Mouse (Mus musculus) heart, embryonic 12.5 days (tissue): ENCODE results near the gene Gm36864. TPM values are rescaled to one million over a fixed set of nuclear protein-coding genes. Genes with fewer than 3 reads are reported as not detected.

Experiments
- ATAC-seq: fragments of 200-750 bp; cut with Nextera tagmentation; 2 replicates; pipeline ENCODE4 v1.8.0; 2017; ENCODE audit warnings: moderate TSS enrichment, moderate library complexity; ENCODE audit not compliant: insufficient number of reproducible peaks, low FRiP score
- H3K27ac ChIP-seq: fragments of 300-500 bp; sonication (generic); 2 replicates; pipeline ENCODE4 v1.5.1; 2016; ENCODE audit warnings: mild to moderate bottlenecking, moderate library complexity; ENCODE audit not compliant: poor library complexity, severe bottlenecking
- H3K27me3 ChIP-seq: fragments of 300-500 bp; sonication (generic); replicated peaks from 2 replicates; pipeline ENCODE4 v1.6.1; 2016; ENCODE audit warnings: mild to moderate bottlenecking, moderate library complexity
- H3K36me3 ChIP-seq: fragments of 300-500 bp; sonication (generic); 2 replicates; pipeline ENCODE4 v1.6.1; 2016; ENCODE audit warnings: mild to moderate bottlenecking, moderate library complexity
- H3K4me1 ChIP-seq: fragments of 300-500 bp; sonication (generic); replicated peaks from 2 replicates; pipeline ENCODE4 v1.6.1; 2016; ENCODE audit warnings: mild to moderate bottlenecking
- H3K4me2 ChIP-seq: fragments of 300-500 bp; sonication (generic); 2 replicates; pipeline ENCODE4 v1.6.1; 2016; ENCODE audit warnings: mild to moderate bottlenecking, moderate library complexity
- H3K4me3 ChIP-seq: fragments of 300-500 bp; sonication (generic); 2 replicates; pipeline ENCODE4 v1.5.1; 2016; ENCODE audit warnings: mild to moderate bottlenecking
- H3K9ac ChIP-seq: fragments of 300-500 bp; sonication (generic); 2 replicates; pipeline ENCODE4 v1.6.1; 2016; ENCODE audit warnings: mild to moderate bottlenecking, moderate library complexity
- H3K9me3 ChIP-seq: fragments of 300-500 bp; sonication (generic); replicated peaks from 2 replicates; pipeline ENCODE4 v1.6.1; 2016; ENCODE audit warnings: mild to moderate bottlenecking, moderate library complexity
- WGBS: fragments of 180-500 bp; shearing (Covaris S2); methylation state at CpG from one replicate; pipeline ENCODE4 v1.1.7; 2016; 5-methylcytosine and 5-hydroxymethylcytosine counted together
- polyA plus RNA-seq: library from polyadenylated mRNA; unstranded; fragments of >200 nt; fragmentation: Nextera tagmentation; extraction: Ambion mirVana; gene quantifications from 2 replicates; pipeline ENCODE4 v1.2.1, GENCODE M21; 2016

Gene Gm36864
- polyA plus RNA-seq, 1 experiment from 2014 or later = not detected

- Histone ChIP-seq H3K9me3 (no peaks in the 10 kb centered on the region), H3K4me2 (no peak overlapping the region), H3K36me3 (no peaks in the 10 kb centered on the region), H3K4me1 (0 out of 2 replicates have a peak, but pooled peaks cover 3% of the 10 kb centered on the region), H3K9ac (no peak overlapping the region), H3K27me3 (peaks cover 44% of the 10 kb centered on the region), H3K4me3 (no peak overlapping the region), H3K27ac (no peak overlapping the region)
- ATAC-seq = no peak
- 63% methylated on average over 6 of the region's 6 CpGs for WGBS
Measured at GRCm38 (mm10) chr7:44260410-44260809, 24.4 kb downstream of the Gm36864 start.

- Histone ChIP-seq H3K9ac (no peak within 1 kb of the TSS), H3K4me3 (no peak within 1 kb of the TSS), H3K36me3 (no peaks in the 10 kb centered on the region), H3K9me3 (no peaks in the 10 kb centered on the region), H3K4me2 (no peak within 1 kb of the TSS), H3K27me3 (peaks cover 50% of the 10 kb centered on the region), H3K4me1 (0 out of 2 replicates have a peak, but pooled peaks cover 3% of the 10 kb centered on the region), H3K27ac (no peak within 1 kb of the TSS)
- WGBS = 58% methylated on average over 5 of the region's 5 CpGs
- no peak for ATAC-seq
Measured at GRCm38 (mm10) chr7:44261147-44261546, 25.2 kb downstream of the Gm36864 start, which contains the start of gene Gm15517. Gm15517 (plus strand) TSS chr7:44261447.

GRCm38 (mm10) chr7:44262791-44263643, 27.0 kb downstream of the Gm36864 start:
- 4% methylated on average over 34 of the region's 34 CpGs for WGBS
- Histone ChIP-seq H3K4me1 (0 out of 2 replicates have a peak, but pooled peaks cover 3% of the 10 kb centered on the region), H3K9ac (no peak overlapping the region), H3K4me2 (peak overlapping the region; percentile 47), H3K9me3 (no peaks in the 10 kb centered on the region), H3K27me3 (peaks cover 62% of the 10 kb centered on the region), H3K36me3 (no peaks in the 10 kb centered on the region), H3K4me3 (no peak overlapping the region), H3K27ac (no peak overlapping the region)
- ATAC-seq = 0 out of 2 replicates have a peak, but pooled peaks have one; percentile 4

GRCm38 (mm10) chr7:44268117-44268516, 32.1 kb downstream of the Gm36864 start:
- no peak overlapping the region for H3K4me3 ChIP-seq
- H3K36me3 ChIP-seq = no peaks in the 10 kb centered on the region
- H3K27ac ChIP-seq = no peak overlapping the region
- ATAC-seq = no peak
- 0 out of 2 replicates have a peak, but pooled peaks cover under 1% of the 10 kb centered on the region for H3K4me1 ChIP-seq
- H3K9me3 ChIP-seq = no peaks in the 10 kb centered on the region
- no peak overlapping the region for H3K9ac ChIP-seq
- WGBS = 78% methylated on average over 11 of the region's 11 CpGs
- H3K27me3 ChIP-seq = peaks cover 72% of the 10 kb centered on the region
- no peak overlapping the region for H3K4me2 ChIP-seq

GRCm38 (mm10) chr7:44269397-44269796, 33.4 kb downstream of the Gm36864 start:
- no peaks in the 10 kb centered on the region for H3K36me3 ChIP-seq
- H3K9me3 ChIP-seq = no peaks in the 10 kb centered on the region
- H3K27me3 ChIP-seq = peaks cover 72% of the 10 kb centered on the region
- H3K4me2 ChIP-seq = no peak overlapping the region
- H3K4me3 ChIP-seq = no peak overlapping the region
- ATAC-seq = no peak
- no peak overlapping the region for H3K9ac ChIP-seq
- H3K27ac ChIP-seq = no peak overlapping the region
- H3K4me1 ChIP-seq = no peaks in the 10 kb centered on the region
- WGBS = 72% methylated on average over 2 of the region's 2 CpGs

GRCm38 (mm10) chr7:44271309-44271708, 35.3 kb downstream of the Gm36864 start:
- ATAC-seq = no peak
- Histone ChIP-seq H3K36me3 (no peaks in the 10 kb centered on the region), H3K4me3 (no peak overlapping the region), H3K4me2 (no peak overlapping the region), H3K27ac (no peak overlapping the region), H3K9me3 (no peaks in the 10 kb centered on the region), H3K4me1 (no peaks in the 10 kb centered on the region), H3K9ac (no peak overlapping the region), H3K27me3 (peaks cover 76% of the 10 kb centered on the region)
- 64% methylated on average over 2 of the region's 2 CpGs for WGBS

- Histone ChIP-seq H3K4me2 (no peak overlapping the region), H3K4me1 (no peaks in the 10 kb centered on the region), H3K9me3 (no peaks in the 10 kb centered on the region), H3K36me3 (no peaks in the 10 kb centered on the region), H3K9ac (no peak overlapping the region), H3K4me3 (no peak overlapping the region), H3K27me3 (peaks cover 68% of the 10 kb centered on the region), H3K27ac (no peak overlapping the region)
- WGBS = 83% methylated on average over 7 of the region's 7 CpGs
- no peak for ATAC-seq
Measured at GRCm38 (mm10) chr7:44272546-44272945, 36.6 kb downstream of the Gm36864 start.

GRCm38 (mm10) chr7:44273446-44273845, 37.5 kb downstream of the Gm36864 start:
- WGBS = 71% methylated on average over 7 of the region's 7 CpGs
- no peak overlapping the region for H3K9ac ChIP-seq
- H3K27me3 ChIP-seq = peaks cover 59% of the 10 kb centered on the region
- no peaks in the 10 kb centered on the region for H3K36me3 ChIP-seq
- no peak overlapping the region for H3K27ac ChIP-seq
- no peaks in the 10 kb centered on the region for H3K9me3 ChIP-seq
- no peak overlapping the region for H3K4me2 ChIP-seq
- no peaks in the 10 kb centered on the region for H3K4me1 ChIP-seq
- no peak overlapping the region for H3K4me3 ChIP-seq
- ATAC-seq = no peak

- Histone ChIP-seq H3K4me2 (no peak overlapping the region), H3K9ac (no peak overlapping the region), H3K4me1 (no peaks in the 10 kb centered on the region), H3K4me3 (no peak overlapping the region), H3K27me3 (peaks cover 53% of the 10 kb centered on the region), H3K9me3 (no peaks in the 10 kb centered on the region), H3K36me3 (no peaks in the 10 kb centered on the region), H3K27ac (no peak overlapping the region)
- ATAC-seq = no peak
- WGBS = 21% methylated on average over 11 of the region's 11 CpGs
Measured at GRCm38 (mm10) chr7:44274096-44274495, 38.1 kb downstream of the Gm36864 start.

- ATAC-seq = no peak
- no peaks in the 10 kb centered on the region for H3K4me1 ChIP-seq
- no peak overlapping the region for H3K4me2 ChIP-seq
- no peaks in the 10 kb centered on the region for H3K36me3 ChIP-seq
- no peak overlapping the region for H3K9ac ChIP-seq
- no peaks in the 10 kb centered on the region for H3K9me3 ChIP-seq
- no peak overlapping the region for H3K27ac ChIP-seq
- 61% methylated on average over 3 of the region's 3 CpGs for WGBS
- no peak overlapping the region for H3K4me3 ChIP-seq
- H3K27me3 ChIP-seq = peaks cover 45% of the 10 kb centered on the region
Measured at GRCm38 (mm10) chr7:44275546-44275945, 39.6 kb downstream of the Gm36864 start.

- Histone ChIP-seq H3K27me3 (peaks cover 45% of the 10 kb centered on the region), H3K27ac (no peak overlapping the region), H3K4me3 (no peak overlapping the region), H3K9me3 (no peaks in the 10 kb centered on the region), H3K36me3 (no peaks in the 10 kb centered on the region), H3K9ac (no peak overlapping the region), H3K4me2 (no peak overlapping the region), H3K4me1 (no peaks in the 10 kb centered on the region)
- no peak for ATAC-seq
- WGBS = 71% methylated on average over 9 of the region's 10 CpGs
Measured at GRCm38 (mm10) chr7:44276461-44277249, 40.7 kb downstream of the Gm36864 start.
